Comparison of ENCODE assay signal across 7 mouse cellular contexts in genomic region chr19:4268566-4269361, GRCm38 (mm10). TPM values are rescaled to one million over a fixed set of nuclear protein-coding genes. Genes with fewer than 3 reads are reported as not detected.
DNase-seq lines count a peak whose midpoint lies in the region; ATAC-seq lines count a peak whose summit lies in the region.

Ssh3 (minus strand) TSS chr19:4269180.

- peak within 1 kb of the TSS; percentile 33 for H3K4me3 ChIP-seq in hindbrain, embryonic 15.5 days

- 6% methylated on average over 46 of the region's 46 CpGs for WGBS in hindbrain, embryonic 15.5 days

- peaks cover 15% of the 10 kb centered on the region for H3K27me3 ChIP-seq in hindbrain, embryonic 15.5 days

- ATAC-seq in activated CD4-positive, CD25-positive, alpha-beta regulatory T cell, adult 4 months, result peak; percentile 61
- peak; percentile 74; the same call in 1 of the 2 replicates for ATAC-seq in hindbrain, embryonic 15.5 days (ENCODE audit: low FRiP score, low read depth)

- peaks cover 10% of the 10 kb centered on the region; the same call in 1 of the 2 replicates for H3K4me1 ChIP-seq in hindbrain, embryonic 15.5 days (replicated peaks)

- peak within 1 kb of the TSS; percentile 53 for H3K4me2 ChIP-seq in hindbrain, embryonic 15.5 days

- H3K36me3 ChIP-seq in hindbrain, embryonic 15.5 days, result peaks cover 6% of the 10 kb centered on the region

- peak; percentile 76 to 84 for DNase-seq in cerebellum, postnatal 36 days
- DNase-seq in gastrocnemius, adult 18-20 months (ENCODE audit: low spot score), result peak; percentile 63
- peak; percentile 60 to 65 for DNase-seq in layer of hippocampus, postnatal 36 days
- peak; percentile 85 to 90 for DNase-seq in lung, postnatal 4 days
- DNase-seq in right cerebral cortex, postnatal 14 days, result peak; percentile 62

- no peak within 1 kb of the TSS for H3K27ac ChIP-seq in hindbrain, embryonic 15.5 days (replicated peaks)

- no peaks in the 10 kb centered on the region for H3K9me3 ChIP-seq in hindbrain, embryonic 15.5 days

- H3K9ac ChIP-seq in hindbrain, embryonic 15.5 days, result peak within 1 kb of the TSS; percentile 9; the same call in 1 of the 2 replicates

RNA-seq across cellular contexts. Expression of gene Ssh3, which starts in this region (rescaled TPM):
- 10 to 100 TPM in 1 of 2 experiments, 1 to 10 TPM in 1; 8.8 to 11.4 TPM for polyA plus RNA-seq in activated CD4-positive, CD25-positive, alpha-beta regulatory T cell, adult 4 months (2017; shearing (Covaris generic))
- total RNA-seq in gastrocnemius, adult 18-20 months (2021), result 1 to 10 TPM; 2.8 to 3.4 TPM
- 15.9 and 18.5 TPM in 2 replicates for polyA plus RNA-seq in hindbrain, embryonic 15.5 days (2015; fragmentation: Nextera tagmentation; extraction: Ambion mirVana)
- 10 to 100 TPM; 53.4 to 59.5 TPM for total RNA-seq in layer of hippocampus, postnatal 36 days (2021)

Comparison
In these comparisons a context has a peak if more than half of its experiments do, and no peak if none do; other contexts are left out.
1. RNA of gene Ssh3 (total RNA-seq): 53.4 to 59.5 TPM in layer of hippocampus, postnatal 36 days; 2.8 to 3.4 TPM in gastrocnemius, adult 18-20 months; every median in the first group is over 10 times any median in the second.
2. Peak in every context shown above with its lines, with median percentiles within 50 percentile points of each other: DNase-seq.